Mouse (Mus musculus) retina, adult 2 months (tissue): ENCODE data around the gene Fbxo9.

ENCODE experiments used
- DNase-seq: peaks from one replicate; pipeline ENCODE4 v3.0.0-alpha.2; 2012; ENCODE audit warnings: low read depth, low spot score

Fbxo9 gene

GRCm38 (mm10) chr9:78070496-78070895 is 38.4 kb downstream of the Fbxo9 start:
- DNase-seq = no peak

DNA sequence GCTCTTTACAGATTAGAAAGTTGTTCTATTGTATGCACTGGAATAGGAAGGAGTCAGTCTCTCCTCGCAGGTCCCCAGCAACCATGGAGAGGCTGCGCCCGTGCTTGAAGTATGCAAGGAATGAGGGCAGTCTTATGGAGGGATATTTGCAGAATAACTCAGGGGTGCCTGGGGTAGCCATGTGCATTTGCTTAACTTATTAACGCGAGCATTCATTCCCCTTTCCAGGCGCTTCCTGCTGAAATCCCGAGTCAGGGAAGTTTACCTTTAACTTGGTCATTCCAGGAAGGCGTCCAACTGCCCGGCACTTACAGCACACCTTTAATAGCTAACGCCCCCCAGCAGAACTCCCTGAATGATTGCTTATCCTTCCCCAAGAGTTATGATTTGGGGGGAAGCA is 44.7 kb downstream of the Fbxo9 start:
- no peak for DNase-seq

DNA sequence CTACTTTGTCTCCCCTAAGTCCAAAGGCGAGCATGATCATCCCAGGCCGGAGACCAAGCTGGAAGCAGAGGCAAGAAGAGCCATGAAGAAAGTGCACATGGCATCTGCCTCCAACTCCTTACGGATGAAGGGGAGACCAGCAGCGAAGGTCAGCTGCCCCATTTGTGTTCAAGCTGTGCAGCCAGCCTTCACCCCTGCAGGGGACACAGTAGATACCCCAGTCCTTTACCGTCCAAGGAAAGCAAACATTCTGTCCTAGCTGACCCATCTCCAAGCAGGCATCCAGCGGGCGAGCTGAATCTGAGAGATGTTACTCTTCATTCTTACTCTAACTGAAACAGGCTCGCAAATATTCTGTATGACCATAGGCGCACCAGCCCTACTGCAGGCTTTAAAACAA is 46.5 kb downstream of the Fbxo9 start:
- DNase-seq = no peak

DNA sequence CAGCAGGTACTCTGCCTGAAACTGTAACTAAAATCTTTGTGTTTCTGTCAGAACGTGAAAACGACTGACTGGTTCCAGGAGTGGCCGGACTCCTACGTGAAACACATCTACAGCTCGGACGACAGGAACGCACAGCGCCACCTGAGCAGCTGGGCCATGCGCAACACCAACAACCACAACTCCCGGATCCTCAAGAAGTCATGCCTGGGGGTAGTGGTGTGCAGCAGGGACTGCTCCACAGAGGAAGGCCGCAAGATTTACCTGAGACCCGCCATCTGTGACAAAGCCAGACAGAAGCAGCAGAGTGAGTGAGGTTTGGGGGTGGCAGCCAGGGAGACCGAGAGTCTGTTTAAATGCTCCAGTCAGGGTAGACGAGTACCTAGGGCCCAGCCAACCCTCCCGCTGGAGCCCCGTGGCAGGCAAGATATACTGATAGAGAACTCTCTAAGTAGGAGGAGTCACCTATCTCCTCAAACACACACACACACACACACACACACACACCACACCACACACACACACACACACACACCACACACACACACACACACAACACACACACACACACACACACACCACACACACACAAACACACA is 49.2 kb downstream of the Fbxo9 start:
- no peak for DNase-seq

- DNase-seq = no peak
Observed at GRCm38 (mm10) chr9:78054298-78054697, 54.6 kb downstream of the Fbxo9 start.

GRCm38 (mm10) chr9:78053821-78054220 is 55.0 kb downstream of the Fbxo9 start:
- DNase-seq = no peak

- DNase-seq = no peak
Observed at GRCm38 (mm10) chr9:78051677-78052076, 57.2 kb downstream of the Fbxo9 start, which contains the start of gene Gcm1. Gcm1 (plus strand) TSS chr9:78051924.

- DNase-seq = no peak
Observed at GRCm38 (mm10) chr9:78050452-78050970, 58.4 kb downstream of the Fbxo9 start.

- DNase-seq = no peak
Observed at GRCm38 (mm10) chr9:78046755-78047154, 62.1 kb downstream of the Fbxo9 start.

- no peak for DNase-seq
Observed at GRCm38 (mm10) chr9:78045171-78045570, 63.7 kb downstream of the Fbxo9 start.

DNA sequence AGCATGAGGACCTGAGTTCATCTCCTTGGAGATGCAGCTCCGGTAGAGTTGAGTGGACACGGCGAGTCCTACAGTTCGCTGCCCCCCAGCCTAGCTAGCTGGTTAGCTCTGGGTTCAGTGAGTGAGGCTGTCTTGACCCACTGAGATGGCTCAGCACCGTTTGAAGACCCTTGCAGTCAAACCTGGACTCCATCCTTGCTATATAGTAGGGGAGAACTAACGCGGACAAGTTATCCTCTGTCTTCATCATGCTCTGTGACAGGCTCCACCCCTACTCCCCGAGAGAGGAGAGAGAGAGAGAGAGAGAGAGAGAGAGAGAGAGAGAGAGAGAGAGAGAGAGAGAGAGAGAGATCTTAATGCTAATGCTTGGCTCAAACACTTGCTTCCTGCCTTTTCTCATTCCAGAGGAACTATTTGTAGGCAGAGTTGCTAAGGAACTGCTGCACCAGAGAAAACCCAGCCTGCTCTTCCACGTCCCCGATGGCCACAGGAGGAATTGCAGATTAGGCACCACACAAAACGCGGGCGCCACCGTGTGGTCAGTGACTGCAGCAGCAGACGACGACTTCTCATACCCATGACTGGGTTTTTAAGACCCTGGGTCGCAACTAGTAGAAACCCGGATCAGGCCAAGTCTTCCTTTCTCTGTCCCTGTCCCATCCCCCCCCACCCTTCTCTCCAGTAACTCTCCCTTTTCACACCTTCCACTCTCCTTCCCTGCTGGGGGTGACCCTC is 69.9 kb downstream of the Fbxo9 start:
- DNase-seq = peak; percentile 63

DNA sequence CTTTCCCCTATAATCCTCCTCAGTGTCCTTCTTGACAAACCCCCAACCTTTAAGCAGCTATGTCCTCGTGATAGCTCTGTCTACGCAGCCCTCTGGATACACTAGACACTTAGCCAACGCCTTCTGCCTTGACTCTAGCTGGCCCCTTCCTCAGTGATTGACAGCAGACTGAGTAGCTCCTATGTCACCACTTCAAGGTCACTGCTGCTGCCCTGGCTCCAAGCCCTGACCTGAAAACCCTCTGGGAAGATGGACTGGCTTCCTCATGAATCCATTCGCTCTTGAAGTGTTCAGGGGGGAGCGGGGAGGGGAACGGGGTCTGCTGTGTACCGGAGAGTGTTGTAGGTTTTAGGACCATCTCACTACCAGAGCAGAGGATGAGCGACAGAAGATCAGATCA is 73.0 kb downstream of the Fbxo9 start:
- no peak for DNase-seq

- DNase-seq = no peak
Observed at GRCm38 (mm10) chr9:78035296-78035695, 73.6 kb downstream of the Fbxo9 start.

DNA sequence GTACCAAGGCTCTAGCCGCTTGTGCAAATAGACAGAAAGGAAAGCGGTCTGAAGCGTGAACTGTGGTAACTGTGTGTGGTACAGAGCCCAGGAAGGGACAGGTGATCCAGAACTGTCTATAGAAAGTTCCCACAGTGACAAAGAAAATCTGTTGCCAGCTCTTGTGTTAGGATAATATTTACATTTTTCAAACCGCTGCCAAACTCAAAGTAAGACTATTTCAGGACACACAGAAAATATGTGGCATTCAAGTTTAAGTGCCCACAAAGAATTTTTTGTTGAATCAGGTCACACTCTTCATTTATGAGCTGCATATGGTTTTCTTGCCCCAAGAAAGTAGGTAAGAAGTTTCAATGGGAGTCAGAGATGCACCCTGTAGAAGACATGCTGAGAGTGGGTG is 75.9 kb downstream of the Fbxo9 start:
- DNase-seq = no peak
